Mouse (Mus musculus) stomach, postnatal 0 days (tissue): ENCODE results near the gene Azi2.

ENCODE experiments used
- CTCF ChIP-seq: IDR thresholded peaks from 2 replicates; pipeline ENCODE4 v1.5.1; 2016; ENCODE audit warnings: antibody characterized with exemption, low read depth, mild to moderate bottlenecking, moderate library complexity
- EP300 ChIP-seq: optimal IDR thresholded peaks from 2 replicates; pipeline ENCODE3; 2016; ENCODE audit warnings: antibody characterized with exemption

DNA sequence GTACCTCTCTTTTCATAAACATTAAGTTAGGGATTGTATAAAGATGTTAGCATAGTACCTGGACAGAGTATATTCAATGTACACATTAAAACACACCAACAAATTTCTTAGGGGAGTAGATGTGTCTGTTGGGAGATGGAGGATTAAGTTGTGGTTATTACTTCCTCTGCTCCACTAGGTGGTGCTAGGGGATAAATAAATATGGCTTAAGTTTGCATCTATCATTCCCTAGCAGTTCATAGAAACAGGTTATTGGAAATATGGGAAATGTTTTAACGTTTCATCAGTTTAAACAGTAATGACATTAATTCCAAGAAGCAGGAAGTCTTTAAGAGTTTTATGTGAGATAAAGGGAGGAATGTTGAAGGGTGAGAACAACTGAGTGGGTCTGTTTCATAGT lies 13.0 kb downstream of the Azi2 start:
- TF ChIP-seq CTCF = peak; percentile 83
- TF ChIP-seq EP300 = no peak
